ENCODE assay signal across 11 mouse cellular contexts in genomic region chr5:93027120-93027675, GRCm38 (mm10). TPM values are rescaled to one million over a fixed set of nuclear protein-coding genes. Genes with fewer than 3 reads are reported as not detected.
A peak's percentile ranks its signal among the peaks of the same experiment; 100 is the strongest.
DNase-seq lines count a peak whose midpoint lies in the region; ATAC-seq lines count a peak whose summit lies in the region.
"Had no signal": no experiment of that assay in that cellular context is flagged by ENCODE, and none has a peak within 500 bp of the region (broad histone marks: within the 10 kb centered on the region; RNA-seq: fewer than 3 reads in every experiment).

No protein-coding gene starts in this region.

- H3K9me3 ChIP-seq in heart, embryonic 13.5 days = no peaks in the 10 kb centered on the region
- no peaks in the 10 kb centered on the region for H3K9me3 ChIP-seq in limb, embryonic 10.5 days (replicated peaks)
- no peaks in the 10 kb centered on the region for H3K9me3 ChIP-seq in hindbrain, embryonic 12.5 days (replicated peaks)
- no peaks in the 10 kb centered on the region for H3K9me3 ChIP-seq in midbrain, embryonic 14.5 days (ENCODE audit: control insufficient read depth, low read length)
- H3K9me3 ChIP-seq: forebrain, embryonic 12.5 days had no signal

- peaks cover 43% of the 10 kb centered on the region for H3K4me1 ChIP-seq in heart, embryonic 13.5 days
- H3K4me1 ChIP-seq in limb, embryonic 10.5 days = peaks cover 42% of the 10 kb centered on the region
- peaks cover 8% of the 10 kb centered on the region; the same call in 1 of the 2 replicates for H3K4me1 ChIP-seq in hindbrain, embryonic 12.5 days
- no peaks in the 10 kb centered on the region for H3K4me1 ChIP-seq in midbrain, embryonic 14.5 days (ENCODE audit: control insufficient read depth, insufficient read depth, low read length)
- H3K4me1 ChIP-seq: forebrain, embryonic 12.5 days had no signal

- peak; percentile 95 for DNase-seq in heart, adult 11 months
- DNase-seq in heart, postnatal 25 days (ENCODE audit: low spot score) = no peak
- peak; percentile 53 for DNase-seq in ES-CJ7 (ENCODE audit: low read depth, low spot score)
- no peak for DNase-seq in limb, embryonic 10.5 days (ENCODE audit: low spot score)
- DNase-seq in midbrain, embryonic 14.5 days = no peak
- DNase-seq in spleen, postnatal 36 days (ENCODE audit: low spot score in 2 of 2) = no peak
- DNase-seq: cerebellum, adult 2 months had no signal

- peak overlapping the region; percentile 65 for H3K27ac ChIP-seq in heart, embryonic 13.5 days (replicated peaks)
- H3K27ac ChIP-seq in limb, embryonic 10.5 days = peak overlapping the region; percentile 73
- no peak overlapping the region for H3K27ac ChIP-seq in hindbrain, embryonic 12.5 days
- H3K27ac ChIP-seq in midbrain, embryonic 14.5 days (replicated peaks; ENCODE audit: low read depth, low read length) = no peak overlapping the region
- H3K27ac ChIP-seq: forebrain, embryonic 12.5 days had no signal

- H3K36me3 ChIP-seq in heart, embryonic 13.5 days = no peaks in the 10 kb centered on the region
- H3K36me3 ChIP-seq in limb, embryonic 10.5 days = no peaks in the 10 kb centered on the region
- H3K36me3 ChIP-seq in hindbrain, embryonic 12.5 days = no peaks in the 10 kb centered on the region
- no peaks in the 10 kb centered on the region for H3K36me3 ChIP-seq in midbrain, embryonic 14.5 days (ENCODE audit: control insufficient read depth, insufficient read depth, low read length)
- H3K36me3 ChIP-seq: forebrain, embryonic 12.5 days had no signal

- H3K4me3 ChIP-seq in heart, embryonic 13.5 days = no peak overlapping the region
- no peak overlapping the region for H3K4me3 ChIP-seq in limb, embryonic 10.5 days
- H3K4me3 ChIP-seq in hindbrain, embryonic 12.5 days = no peak overlapping the region
- H3K4me3 ChIP-seq in midbrain, embryonic 14.5 days (replicated peaks; ENCODE audit: low read depth, low read length) = no peak overlapping the region
- H3K4me3 ChIP-seq: forebrain, embryonic 12.5 days had no signal

- intact Hi-C loops in heart, postnatal 25 days (cut with DNase I) = no loop called here

- ATAC-seq in heart, embryonic 13.5 days (ENCODE audit: extremely low read depth, insufficient number of reproducible peaks, low FRiP score, low TSS enrichment) = no peak
- ATAC-seq in hindbrain, embryonic 12.5 days (ENCODE audit: low FRiP score) = no peak
- no peak for ATAC-seq in midbrain, embryonic 14.5 days (ENCODE audit: low FRiP score, low TSS enrichment)
- ATAC-seq: activated CD4-positive, CD25-positive, alpha-beta regulatory T cell, adult 4 months had no signal

- peak overlapping the region; percentile 41 for H3K4me2 ChIP-seq in heart, embryonic 13.5 days
- H3K4me2 ChIP-seq in hindbrain, embryonic 12.5 days (replicated peaks) = no peak overlapping the region
- no peak overlapping the region for H3K4me2 ChIP-seq in midbrain, embryonic 14.5 days (ENCODE audit: low read length)
- H3K4me2 ChIP-seq: forebrain, embryonic 12.5 days had no signal

- H3K9ac ChIP-seq in heart, embryonic 13.5 days = peak overlapping the region; percentile 52
- no peak overlapping the region for H3K9ac ChIP-seq in hindbrain, embryonic 12.5 days
- H3K9ac ChIP-seq in midbrain, embryonic 14.5 days (replicated peaks; ENCODE audit: low read length) = no peak overlapping the region
- H3K9ac ChIP-seq: forebrain, embryonic 12.5 days had no signal

- no peaks in the 10 kb centered on the region for H3K27me3 ChIP-seq in heart, embryonic 13.5 days (replicated peaks)
- H3K27me3 ChIP-seq in limb, embryonic 10.5 days (ENCODE audit: low read depth, poor library complexity, severe bottlenecking) = no peaks in the 10 kb centered on the region
- no peaks in the 10 kb centered on the region for H3K27me3 ChIP-seq in hindbrain, embryonic 12.5 days
- no peaks in the 10 kb centered on the region for H3K27me3 ChIP-seq in midbrain, embryonic 14.5 days (ENCODE audit: control insufficient read depth, insufficient read depth, low read length)
- H3K27me3 ChIP-seq: forebrain, embryonic 12.5 days had no signal

- WGBS in heart, embryonic 13.5 days = 37% methylated on average over 9 of the region's 9 CpGs
- 43% methylated on average over 9 of the region's 9 CpGs for WGBS in limb, embryonic 10.5 days
- 57% methylated on average over 9 of the region's 9 CpGs for WGBS in hindbrain, embryonic 12.5 days
- WGBS in midbrain, embryonic 14.5 days = 61% methylated on average over 9 of the region's 9 CpGs

RNA-seq across cellular contexts. Expression of gene Sowahb, which starts 17.6 kb away (rescaled TPM):
- total RNA-seq in heart, postnatal 25 days (2021) = not detected
- polyA plus RNA-seq in heart, embryonic 13.5 days (2015; fragmentation: Nextera tagmentation; extraction: Ambion mirVana) = 0.08 TPM in 1 of 2 replicates, not detected in the other
- polyA plus RNA-seq in limb, embryonic 10.5 days (2016; fragmentation: Nextera tagmentation; extraction: Ambion mirVana) = 1.1 and 1.3 TPM in 2 replicates
- 0.14 and 0.31 TPM in 2 replicates for polyA plus RNA-seq in hindbrain, embryonic 12.5 days (2016; fragmentation: Nextera tagmentation; extraction: Ambion mirVana)
- 0.09 TPM in 1 of 2 replicates, not detected in the other for polyA plus RNA-seq in midbrain, embryonic 14.5 days (2014; fragmentation: Nextera tagmentation; extraction: Ambion mirVana)
- polyA plus RNA-seq: activated CD4-positive, CD25-positive, alpha-beta regulatory T cell, adult 4 months had no signal

Comparison
In these comparisons a context has a peak if more than half of its experiments do, and no peak if none do; other contexts are left out.
1. DNase-seq: peak in heart, adult 11 months (single experiment) and ES-CJ7 (single experiment); none in heart, postnatal 25 days (single experiment), limb, embryonic 10.5 days (single experiment), midbrain, embryonic 14.5 days (single experiment) and spleen, postnatal 36 days (0 of 2).
2. H3K27ac ChIP-seq: peak in heart, embryonic 13.5 days (single experiment) and limb, embryonic 10.5 days (single experiment); none in hindbrain, embryonic 12.5 days (single experiment) and midbrain, embryonic 14.5 days (single experiment).